Mouse (Mus musculus) olfactory bulb, adult 2 months (tissue): Measurements from ENCODE around the gene Wdr73. TPM values are rescaled to one million over a fixed set of nuclear protein-coding genes. Genes with fewer than 3 reads are reported as not detected.

Experiments
- H3K27ac ChIP-seq: fragments of 200-500 bp; 2 replicates; pipeline ENCODE4 v1.5.1; 2012; ENCODE audit warnings: low read depth, low read length; ENCODE audit not compliant: insufficient read depth
- H3K4me1 ChIP-seq: fragments of 200-500 bp; 2 replicates; pipeline ENCODE4 v1.6.1; 2012; ENCODE audit warnings: low read length; ENCODE audit not compliant: control insufficient read depth, insufficient read depth
- H3K4me3 ChIP-seq: fragments of 200-500 bp; 2 replicates; pipeline ENCODE4 v1.5.1; 2012; ENCODE audit warnings: mild to moderate bottlenecking, low read depth, low read length, moderate library complexity; ENCODE audit not compliant: insufficient read depth
- CTCF ChIP-seq: fragments of 200-500 bp; IDR thresholded peaks from 2 replicates; pipeline ENCODE4 v1.5.1; 2012; ENCODE audit warnings: low read depth, mild to moderate bottlenecking, low read length, moderate library complexity; ENCODE audit not compliant: insufficient read depth
- POLR2A ChIP-seq: fragments of 200-500 bp; IDR thresholded peaks from 2 replicates; pipeline ENCODE4 v1.6.1; 2012; ENCODE audit warnings: mild to moderate bottlenecking, low read depth, low read length, moderate library complexity; ENCODE audit not compliant: insufficient read depth
- WGBS: fragments of 180-500 bp; shearing (Covaris S2); methylation state at CpG from one replicate; pipeline ENCODE4 v1.1.7; 2018; 5-methylcytosine and 5-hydroxymethylcytosine counted together
- polyA plus RNA-seq: library from polyadenylated mRNA; stranded (reverse); fragments of >200 nt; gene quantifications from 2 replicates; pipeline ENCODE4 v1.2.4, GENCODE M21; 2012; ENCODE audit warnings: low replicate concordance; ENCODE audit not compliant: missing spikeins, insufficient read depth, insufficient read length

The Wdr73 gene
- polyA plus RNA-seq, 1 experiment, result not detected

DNA sequence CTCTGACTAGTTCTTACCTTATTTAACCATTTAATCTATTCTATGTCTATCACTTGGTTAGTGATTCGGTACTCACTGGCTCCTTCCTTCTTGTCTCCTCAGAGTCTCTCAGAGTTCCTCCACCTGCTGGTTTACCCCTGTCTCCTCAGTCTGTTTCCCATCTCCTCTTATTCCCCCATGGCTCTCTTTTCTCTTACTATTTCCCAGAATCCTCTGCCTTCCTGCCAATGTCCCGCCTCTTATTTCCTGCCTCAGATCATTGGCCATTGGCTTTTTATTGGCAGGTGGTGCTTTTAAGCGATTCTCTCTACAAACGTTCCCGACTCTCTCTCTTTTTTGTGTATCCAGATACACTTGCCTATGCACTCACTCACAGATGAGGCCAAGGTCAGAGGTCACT is 54.4 kb downstream of the Wdr73 start:
- H3K4me3 ChIP-seq, result no peak overlapping the region
- WGBS, result 93% methylated on average over 5 of the region's 5 CpGs
- no peaks in the 10 kb centered on the region for H3K4me1 ChIP-seq
- TF ChIP-seq CTCF (no peak), POLR2A (no peak)
- H3K27ac ChIP-seq, result no peak overlapping the region

DNA sequence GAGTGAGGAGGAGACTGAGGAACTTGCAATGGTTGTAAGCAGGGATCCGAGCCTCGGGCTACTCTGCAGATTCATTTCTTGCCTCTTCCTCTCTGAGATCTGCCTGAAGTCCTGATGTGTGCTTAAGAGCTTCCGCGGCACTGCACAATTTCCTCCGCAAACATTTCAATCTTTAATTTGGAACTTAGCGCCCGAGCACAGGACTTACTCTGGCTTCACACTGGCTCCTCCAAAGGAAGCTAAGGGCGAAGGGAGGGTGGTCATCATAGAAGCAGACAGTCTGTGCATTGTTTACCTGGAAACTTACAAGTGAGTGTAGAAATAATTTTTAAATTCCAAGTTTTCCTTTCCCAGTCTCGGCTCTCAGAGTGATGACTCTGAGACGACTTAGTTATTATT is 54.8 kb downstream of the Wdr73 start:
- H3K4me3 ChIP-seq, result no peak overlapping the region
- TF ChIP-seq CTCF (no peak), POLR2A (no peak)
- WGBS, result 89% methylated on average over 10 of the region's 10 CpGs
- H3K27ac ChIP-seq, result no peak overlapping the region
- no peaks in the 10 kb centered on the region for H3K4me1 ChIP-seq

GRCm38 (mm10) chr7:80845621-80846279 is 55.3 kb downstream of the Wdr73 start:
- no peak overlapping the region for H3K4me3 ChIP-seq
- no peaks in the 10 kb centered on the region for H3K4me1 ChIP-seq
- 75% methylated on average over 15 of the region's 15 CpGs for WGBS
- TF ChIP-seq POLR2A (no peak), CTCF (no peak)
- H3K27ac ChIP-seq, result no peak overlapping the region

DNA sequence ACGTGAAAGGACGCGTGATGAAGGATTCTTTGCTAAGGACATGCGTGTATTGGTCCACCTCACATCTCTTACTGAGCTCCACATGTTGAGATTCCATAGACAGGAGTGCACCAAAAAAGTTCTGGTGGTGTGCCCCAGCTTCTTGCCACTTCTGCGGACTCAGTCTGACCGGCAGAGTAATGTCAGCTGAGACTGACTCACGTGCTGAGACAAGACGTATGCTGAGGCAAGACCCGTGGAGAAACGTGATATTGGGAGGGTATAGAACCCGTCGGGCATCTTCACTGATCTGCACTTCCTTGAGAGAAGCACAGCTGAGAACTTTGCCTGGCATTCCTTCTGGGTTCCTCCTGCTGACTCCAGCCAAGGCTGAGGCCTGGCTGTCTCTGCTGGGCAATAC is 56.4 kb downstream of the Wdr73 start:
- no peaks in the 10 kb centered on the region for H3K4me1 ChIP-seq
- H3K27ac ChIP-seq, result no peak overlapping the region
- WGBS, result 98% methylated on average over 12 of the region's 12 CpGs
- no peak overlapping the region for H3K4me3 ChIP-seq
- TF ChIP-seq CTCF (no peak), POLR2A (no peak)

- no peak for TF ChIP-seq POLR2A
- no peak for TF ChIP-seq CTCF
- Histone ChIP-seq H3K27ac (no peak overlapping the region), H3K4me3 (no peak overlapping the region), H3K4me1 (no peaks in the 10 kb centered on the region)
- 93% methylated on average over 8 of the region's 8 CpGs for WGBS
Observed at GRCm38 (mm10) chr7:80843910-80844640, 57.0 kb downstream of the Wdr73 start.

DNA sequence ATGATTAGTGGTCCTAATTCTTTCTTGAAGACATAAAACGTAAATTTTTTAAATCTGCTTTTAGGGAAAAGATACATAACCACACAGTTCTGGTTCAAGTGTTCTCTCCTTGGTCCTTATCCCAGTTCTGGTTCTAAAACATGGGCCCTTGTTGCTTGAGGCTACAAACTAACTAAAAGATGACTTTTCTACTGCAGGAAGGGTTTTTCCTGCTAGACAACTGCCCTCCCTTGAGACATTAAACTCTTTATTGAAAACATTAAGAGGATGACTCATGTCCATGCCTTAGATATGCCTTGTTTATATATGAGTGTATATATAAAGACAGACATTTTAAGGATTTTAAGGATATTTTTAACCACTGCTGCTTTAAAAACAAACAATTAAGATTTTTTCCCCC is 57.9 kb downstream of the Wdr73 start:
- Histone ChIP-seq H3K4me1 (no peaks in the 10 kb centered on the region), H3K4me3 (no peak overlapping the region), H3K27ac (no peak overlapping the region)
- TF ChIP-seq CTCF, result no peak
- no peak for TF ChIP-seq POLR2A
- WGBS, result 94% methylated on average over 1 of the region's 1 CpGs

GRCm38 (mm10) chr7:80842132-80842531 is 58.9 kb downstream of the Wdr73 start:
- H3K27ac ChIP-seq, result no peak overlapping the region
- 81% methylated on average over 5 of the region's 5 CpGs for WGBS
- no peaks in the 10 kb centered on the region for H3K4me1 ChIP-seq
- TF ChIP-seq CTCF (no peak), POLR2A (no peak)
- H3K4me3 ChIP-seq, result no peak overlapping the region

DNA sequence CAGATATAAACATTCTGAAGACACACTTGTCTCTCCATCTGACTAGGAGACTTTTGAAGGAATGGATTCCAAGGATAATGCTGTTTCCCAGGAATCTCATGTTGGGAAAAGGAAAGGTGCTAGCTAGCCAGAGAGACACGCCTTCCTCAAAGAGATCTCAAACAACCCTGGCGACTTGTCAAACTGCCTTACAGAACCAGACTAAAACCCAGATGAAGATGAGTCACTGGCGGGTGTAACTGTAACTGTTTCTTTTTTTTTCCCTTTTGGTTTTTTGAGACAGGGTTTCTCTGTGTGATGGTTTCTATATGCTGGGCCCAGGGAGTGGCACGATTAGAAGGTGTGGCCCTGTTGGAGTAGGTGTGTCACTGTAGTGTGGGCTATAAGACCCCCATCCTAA is 60.1 kb downstream of the Wdr73 start:
- Histone ChIP-seq H3K27ac (no peak overlapping the region), H3K4me1 (no peaks in the 10 kb centered on the region), H3K4me3 (no peak overlapping the region)
- 70% methylated on average over 4 of the region's 4 CpGs for WGBS
- no peak for TF ChIP-seq CTCF
- TF ChIP-seq POLR2A, result no peak

Other genes with a start within 250 kb of the Wdr73 start
- gene Crtc3, start 212.4 kb downstream of the Wdr73 start, polyA plus RNA-seq, result not detected in 2 replicates
- not detected in 2 replicates for gene Iqgap1, start 75.3 kb downstream of the Wdr73 start, polyA plus RNA-seq
- gene Zscan2, start 40.3 kb downstream of the Wdr73 start, polyA plus RNA-seq, result not detected in 2 replicates
- not detected in 2 replicates for gene Nmb, start 3.8 kb upstream of the Wdr73 start, polyA plus RNA-seq
- not detected in 2 replicates for gene Sec11a, start 46.5 kb upstream of the Wdr73 start, polyA plus RNA-seq
- gene Zfp592, start 92.4 kb upstream of the Wdr73 start, polyA plus RNA-seq, result not detected in 2 replicates
- not detected in 2 replicates for gene Alpk3, start 156.3 kb upstream of the Wdr73 start, polyA plus RNA-seq
- gene Slc28a1, start 213.5 kb upstream of the Wdr73 start, polyA plus RNA-seq, result not detected in 2 replicates